Mouse (Mus musculus): ENCODE measurements around the gene Capn5.

Capn5 gene

GRCm38 (mm10) chr7:98109771-98110170 is 68.3 kb downstream of the Capn5 start:
- no peak for DNase-seq (ENCODE audit: low spot score)

- DNase-seq (ENCODE audit: low spot score): no peak
These were observed 69.2 kb downstream of the Capn5 start for GRCm38 (mm10) chr7:98108636-98109430.

GRCm38 (mm10) chr7:98106272-98106671 is 71.8 kb downstream of the Capn5 start:
- no peak for DNase-seq (ENCODE audit: low spot score)

- DNase-seq (ENCODE audit: low spot score): no peak
These were observed 73.3 kb downstream of the Capn5 start for GRCm38 (mm10) chr7:98104481-98105435.

GRCm38 (mm10) chr7:98103942-98104292 is 74.2 kb downstream of the Capn5 start:
- DNase-seq (ENCODE audit: low spot score): no peak

GRCm38 (mm10) chr7:98103002-98103941 is 74.8 kb downstream of the Capn5 start:
- peak; percentile 70 for DNase-seq (ENCODE audit: low spot score)

- no peak for DNase-seq (ENCODE audit: low spot score)
These were observed 75.6 kb downstream of the Capn5 start for GRCm38 (mm10) chr7:98102488-98102887.

GRCm38 (mm10) chr7:98097557-98097956 is 80.5 kb downstream of the Capn5 start:
- DNase-seq (ENCODE audit: low spot score): no peak

GRCm38 (mm10) chr7:98095852-98096251 is 82.2 kb downstream of the Capn5 start:
- no peak for DNase-seq (ENCODE audit: low spot score)

- no peak for DNase-seq (ENCODE audit: low spot score)
These were observed 91.7 kb downstream of the Capn5 start for GRCm38 (mm10) chr7:98086346-98086745.

- DNase-seq (ENCODE audit: low spot score): no peak
These were observed 92.8 kb downstream of the Capn5 start for GRCm38 (mm10) chr7:98085314-98085713.

- DNase-seq (ENCODE audit: low spot score): no peak
These were observed 93.4 kb downstream of the Capn5 start for GRCm38 (mm10) chr7:98084541-98085293.

GRCm38 (mm10) chr7:98082376-98082775 is 95.7 kb downstream of the Capn5 start:
- no peak for DNase-seq (ENCODE audit: low spot score)

- DNase-seq (ENCODE audit: low spot score): no peak
These were observed 100.6 kb downstream of the Capn5 start for GRCm38 (mm10) chr7:98077453-98077852.

- peak; percentile 45 for DNase-seq (ENCODE audit: low spot score)
These were observed 106.5 kb downstream of the Capn5 start for GRCm38 (mm10) chr7:98071620-98072019.

All from left cerebral cortex, adult 11 months (tissue).